Mouse (Mus musculus) ES-Bruce4 (cell line): ENCODE data around the gene Apoh. TPM values are rescaled to one million over a fixed set of nuclear protein-coding genes. Genes with fewer than 3 reads are reported as not detected.

Source experiments
- H3K27ac ChIP-seq: 2 replicates; pipeline ENCODE4 v1.5.1; 2012; ENCODE audit warnings: low read length, inconsistent platforms; ENCODE audit not compliant: insufficient read depth
- H3K27me3 ChIP-seq: 2 replicates; pipeline ENCODE4 v1.6.1; 2012; ENCODE audit warnings: mild to moderate bottlenecking, low read length, inconsistent platforms; ENCODE audit not compliant: control insufficient read depth, poor library complexity, insufficient read depth, severe bottlenecking
- H3K36me3 ChIP-seq: 2 replicates; pipeline ENCODE4 v1.6.1; 2012; ENCODE audit warnings: inconsistent platforms, mild to moderate bottlenecking, low read length, moderate library complexity; ENCODE audit not compliant: control insufficient read depth, poor library complexity, insufficient read depth, severe bottlenecking
- H3K4me1 ChIP-seq: one replicate; pipeline ENCODE4 v1.8.1; 2011; ENCODE audit warnings: low read length; ENCODE audit not compliant: control insufficient read depth, insufficient read depth
- H3K4me3 ChIP-seq: 2 replicates; pipeline ENCODE4 v1.5.1; 2011; ENCODE audit warnings: low read depth, mild to moderate bottlenecking, low read length
- H3K9ac ChIP-seq: 2 replicates; pipeline ENCODE4 v1.6.1; 2012; ENCODE audit warnings: low read depth, mild to moderate bottlenecking, inconsistent platforms; ENCODE audit not compliant: poor library complexity, severe bottlenecking
- H3K9me3 ChIP-seq: replicated peaks from 2 replicates; pipeline ENCODE4 v1.6.1; 2012; ENCODE audit warnings: mild to moderate bottlenecking, low read length, inconsistent platforms; ENCODE audit not compliant: control insufficient read depth, poor library complexity, insufficient read depth, severe bottlenecking
- CTCF ChIP-seq: IDR thresholded peaks from one replicate; pipeline ENCODE4 v1.8.1; 2011; ENCODE audit warnings: low read depth, low read length
- EP300 ChIP-seq: IDR thresholded peaks from 2 replicates; pipeline ENCODE4 v1.6.1; 2011; ENCODE audit warnings: low read depth, low read length; ENCODE audit not compliant: insufficient read depth
- POLR2A ChIP-seq: IDR thresholded peaks from one replicate; pipeline ENCODE4 v1.8.1; 2011; ENCODE audit warnings: low read length; ENCODE audit not compliant: insufficient read depth
- polyA plus RNA-seq: library from polyadenylated mRNA; stranded (reverse); fragments of >200 nt; gene quantifications from 2 replicates; pipeline ENCODE4 v1.2.4, GENCODE M21; 2011; ENCODE audit warnings: low read depth; ENCODE audit not compliant: missing spikeins, insufficient read depth, insufficient read length

Gene Apoh
- polyA plus RNA-seq, 1 experiment: not detected

DNA sequence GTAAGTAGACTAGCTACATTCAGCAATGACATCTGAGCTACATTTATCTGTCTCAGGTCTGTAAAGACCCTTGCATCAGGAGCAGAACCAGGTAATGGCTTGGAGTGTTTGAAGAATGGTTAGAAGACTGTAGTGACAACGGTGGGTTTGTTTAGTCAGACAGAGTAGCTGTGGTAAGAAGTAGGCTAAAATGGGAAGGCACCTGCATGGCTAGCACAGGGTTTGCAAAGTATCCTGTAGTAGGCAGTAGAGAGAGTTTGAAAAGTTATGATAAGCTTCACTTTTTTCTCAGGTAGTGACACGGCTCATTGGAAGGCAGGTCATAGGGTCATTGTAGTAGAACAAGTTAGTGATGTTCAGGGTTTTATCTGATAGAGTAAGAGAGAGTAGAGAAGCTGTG is 85.9 kb downstream of the Apoh start:
- H3K9ac ChIP-seq: no peak overlapping the region
- H3K36me3 ChIP-seq: no peaks in the 10 kb centered on the region
- no peak overlapping the region for H3K4me3 ChIP-seq
- no peaks in the 10 kb centered on the region for H3K4me1 ChIP-seq
- no peaks in the 10 kb centered on the region; the same call in 1 of the 2 replicates for H3K27me3 ChIP-seq
- no peaks in the 10 kb centered on the region for H3K9me3 ChIP-seq
- no peak overlapping the region for H3K27ac ChIP-seq
- TF ChIP-seq POLR2A: no peak
- TF ChIP-seq CTCF: no peak
- no peak for TF ChIP-seq EP300

DNA sequence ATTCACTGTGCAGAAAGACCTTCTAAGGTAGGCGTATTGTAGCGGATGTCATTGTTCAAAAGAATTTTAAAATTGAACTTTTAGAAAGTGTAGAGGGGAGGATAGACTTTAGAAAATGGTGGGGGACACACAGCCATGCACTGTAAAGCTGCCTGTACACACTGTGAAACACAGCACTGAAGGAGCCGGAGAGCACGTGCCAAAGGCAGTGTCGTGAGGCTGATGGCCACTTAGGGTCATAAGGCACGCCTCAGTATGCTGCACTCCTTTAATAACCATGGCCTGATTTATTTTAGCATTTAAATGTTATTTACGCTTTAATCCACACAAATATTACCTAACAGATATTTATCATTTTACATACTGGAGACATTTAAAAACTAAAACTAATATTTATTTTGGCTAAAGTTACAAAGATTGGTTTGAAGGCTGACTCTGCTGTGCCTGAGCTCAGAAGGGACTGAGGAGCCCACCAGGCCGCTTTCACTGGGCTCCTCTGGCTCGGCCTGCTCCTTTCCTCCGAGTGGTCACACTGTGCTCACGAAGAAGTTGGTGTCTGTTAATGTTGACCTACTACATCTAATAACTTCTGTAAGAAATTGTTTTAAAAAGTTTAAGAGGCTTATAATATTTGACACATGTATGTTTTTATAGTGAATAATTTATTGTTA is 100.9 kb downstream of the Apoh start:
- Histone ChIP-seq H3K4me3 (no peak overlapping the region), H3K27me3 (no peaks in the 10 kb centered on the region), H3K36me3 (no peaks in the 10 kb centered on the region), H3K4me1 (no peaks in the 10 kb centered on the region), H3K27ac (no peak overlapping the region), H3K9me3 (no peaks in the 10 kb centered on the region), H3K9ac (no peak overlapping the region)
- TF ChIP-seq POLR2A (no peak), EP300 (no peak), CTCF (no peak)

DNA sequence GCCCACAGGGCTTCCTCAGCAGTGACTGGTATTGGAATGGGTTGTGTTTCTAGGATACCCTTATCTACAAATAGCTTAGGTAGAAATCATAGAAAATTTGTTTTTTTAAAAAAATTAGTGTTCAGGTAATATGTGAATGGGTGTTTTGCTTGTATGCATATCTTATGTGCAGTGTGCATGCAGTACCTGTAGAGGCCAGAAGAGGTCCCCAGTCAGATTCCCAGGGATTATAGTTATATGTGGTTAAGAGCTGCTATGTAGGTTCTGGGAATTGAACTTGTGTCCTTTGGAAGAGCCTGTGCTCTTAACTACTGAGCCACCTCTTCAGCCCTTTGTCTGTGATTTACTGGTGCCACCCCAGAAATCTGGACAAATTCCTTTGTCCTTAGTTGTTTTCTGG is 104.0 kb downstream of the Apoh start:
- H3K36me3 ChIP-seq: no peaks in the 10 kb centered on the region
- TF ChIP-seq EP300 (no peak), CTCF (no peak)

DNA sequence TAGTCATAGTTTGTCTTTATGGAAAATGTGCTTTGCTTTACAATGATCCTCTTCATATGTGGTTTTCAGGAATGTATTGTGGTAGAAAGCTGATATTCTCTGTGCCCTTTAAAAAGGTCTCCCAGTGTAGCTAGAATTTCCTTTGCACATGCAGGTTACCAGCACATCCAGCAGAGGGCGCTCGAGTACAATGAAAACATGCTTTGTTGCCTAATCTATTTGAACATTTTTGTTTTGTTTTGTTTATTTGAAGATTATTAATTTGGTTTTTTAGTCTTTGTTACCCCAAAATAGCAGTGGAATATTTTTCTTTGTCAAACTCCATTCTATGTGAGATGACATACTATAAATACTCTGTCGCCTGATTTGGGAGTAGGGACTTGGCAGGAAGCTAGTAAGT is 106.7 kb downstream of the Apoh start:
- Histone ChIP-seq H3K27me3 (no peaks in the 10 kb centered on the region), H3K36me3 (no peaks in the 10 kb centered on the region), H3K4me1 (no peaks in the 10 kb centered on the region), H3K9me3 (no peaks in the 10 kb centered on the region), H3K9ac (no peak overlapping the region), H3K27ac (no peak overlapping the region), H3K4me3 (no peak overlapping the region)
- no peak for TF ChIP-seq POLR2A
- TF ChIP-seq EP300: no peak
- TF ChIP-seq CTCF: peak; percentile 8

More for the DNA sequence above, 104.0 kb downstream of the Apoh start:
- no peak overlapping the region for H3K4me3 ChIP-seq
- H3K27ac ChIP-seq: no peak overlapping the region
- no peaks in the 10 kb centered on the region for H3K4me1 ChIP-seq
- no peaks in the 10 kb centered on the region for H3K27me3 ChIP-seq
- no peak overlapping the region for H3K9ac ChIP-seq
- H3K9me3 ChIP-seq: no peaks in the 10 kb centered on the region

DNA sequence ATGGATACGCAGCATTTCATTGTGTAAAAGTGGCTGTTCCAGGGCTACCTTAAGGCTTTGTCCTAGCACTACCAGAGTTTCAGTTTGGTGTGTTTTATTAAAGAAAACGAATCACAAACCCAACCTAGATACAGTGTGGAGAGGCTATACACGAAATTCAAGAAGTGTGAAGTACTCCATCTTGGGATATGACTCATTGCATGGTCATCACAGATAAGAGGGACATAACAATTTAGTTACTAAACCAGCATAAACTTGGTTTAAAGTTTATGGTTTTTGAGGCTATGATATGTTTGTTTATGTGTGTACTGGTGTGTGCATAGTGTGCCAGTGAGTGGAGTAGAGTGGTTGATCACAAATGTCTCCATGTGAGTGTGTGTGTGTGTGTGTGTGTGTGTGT is 116.4 kb downstream of the Apoh start:
- Histone ChIP-seq H3K4me3 (no peak overlapping the region), H3K9ac (no peak overlapping the region), H3K27me3 (no peaks in the 10 kb centered on the region), H3K4me1 (no peaks in the 10 kb centered on the region), H3K27ac (no peak overlapping the region), H3K36me3 (no peaks in the 10 kb centered on the region), H3K9me3 (no peaks in the 10 kb centered on the region)
- TF ChIP-seq EP300 (no peak), CTCF (no peak), POLR2A (no peak)

Other genes starting within 250 kb of the Apoh start
- 2.8 and 3.0 TPM in 2 replicates for gene Prkca, start 574 bp downstream of the Apoh start, polyA plus RNA-seq
- gene Cep112, start 81.8 kb downstream of the Apoh start, polyA plus RNA-seq: 15.5 and 17.0 TPM in 2 replicates